Mouse (Mus musculus) heart, postnatal 0 days (tissue): ENCODE measurements around the gene Zfp184.

Source experiments
- CTCF ChIP-seq: IDR thresholded peaks from 2 replicates; pipeline ENCODE4 v1.5.1; 2016; ENCODE audit warnings: antibody characterized with exemption, control low read depth, low read depth
- EP300 ChIP-seq: IDR thresholded peaks from 2 replicates; pipeline ENCODE4 v1.6.1; 2016; ENCODE audit warnings: antibody characterized with exemption, low read depth

GRCm38 (mm10) chr13:21996101-21996839 is 51.4 kb downstream of the Zfp184 start:
- TF ChIP-seq CTCF (no peak), EP300 (no peak)
